Mouse (Mus musculus) small intestine, adult 2 months (tissue): Measurements from ENCODE around the gene Zfp78.

Experiments used
- CTCF ChIP-seq: fragments of 200-500 bp; IDR thresholded peaks from 2 replicates; pipeline ENCODE4 v1.5.1; 2012; ENCODE audit warnings: low read depth, mild to moderate bottlenecking, control low read depth, inconsistent platforms, low read length, moderate library complexity, mixed read lengths; ENCODE audit not compliant: insufficient replicate concordance, insufficient read length; ENCODE audit errors: extremely low read depth
- POLR2A ChIP-seq: fragments of 200-500 bp; IDR thresholded peaks from 2 replicates; pipeline ENCODE4 v1.6.1; 2012; ENCODE audit warnings: low read depth, mild to moderate bottlenecking, control low read depth, inconsistent platforms, low read length, moderate library complexity

GRCm38 (mm10) chr7:6384011-6384410 lies 20.9 kb downstream of the Zfp78 start:
- TF ChIP-seq POLR2A (no peak), CTCF (no peak)
